Mouse (Mus musculus): ENCODE data around the gene Atf4. TPM values are rescaled to one million over a fixed set of nuclear protein-coding genes. Genes with fewer than 3 reads are reported as not detected.

The Atf4 gene
- polyA plus RNA-seq, 1 experiment from 2014 or later: 104 TPM

GRCm38 (mm10) chr15:80216480-80216820, 38.5 kb upstream of the Atf4 start:
- Histone ChIP-seq H3K4me2 (replicated peaks; ENCODE audit: low read depth) (no peak overlapping the region), H3K27ac (replicated peaks) (no peak overlapping the region), H3K4me3 (ENCODE audit: low read depth, low read length) (no peak overlapping the region), H3K9ac (ENCODE audit: low read length) (no peak overlapping the region), H3K9me3 (ENCODE audit: control insufficient read depth, low read length) (no peaks in the 10 kb centered on the region), H3K4me1 (replicated peaks; ENCODE audit: control insufficient read depth, insufficient read depth) (no peaks in the 10 kb centered on the region; the same call in 1 of the 2 replicates), H3K36me3 (ENCODE audit: control insufficient read depth, insufficient read depth, low read length) (no peaks in the 10 kb centered on the region; the same call in 1 of the 2 replicates), H3K27me3 (ENCODE audit: control insufficient read depth, insufficient read depth, low read length) (no peaks in the 10 kb centered on the region)
- no peak for DNase-seq (ENCODE audit: low spot score)
- TF ChIP-seq CTCF (IDR thresholded peaks at IDR 0.05; ENCODE audit: low read depth) (no peak), EP300 (optimal IDR thresholded peaks at IDR 0.05) (no peak)
- no peak for ATAC-seq (ENCODE audit: low FRiP score, low TSS enrichment)
- 59% methylated on average over 9 of the region's 9 CpGs for WGBS

GRCm38 (mm10) chr15:80217476-80217875, 37.5 kb upstream of the Atf4 start:
- TF ChIP-seq CTCF (IDR thresholded peaks at IDR 0.05; ENCODE audit: low read depth): no peak
- no peak for TF ChIP-seq EP300 (optimal IDR thresholded peaks at IDR 0.05)
- H3K36me3 ChIP-seq (ENCODE audit: control insufficient read depth, insufficient read depth, low read length): no peaks in the 10 kb centered on the region
- WGBS: 89% methylated on average over 10 of the region's 10 CpGs
- H3K9me3 ChIP-seq (ENCODE audit: control insufficient read depth, low read length): no peaks in the 10 kb centered on the region
- H3K4me2 ChIP-seq (replicated peaks; ENCODE audit: low read depth): no peak overlapping the region
- no peak for DNase-seq (ENCODE audit: low spot score)
- no peak overlapping the region for H3K27ac ChIP-seq (replicated peaks)
- no peak overlapping the region for H3K4me3 ChIP-seq (ENCODE audit: low read depth, low read length)
- no peak overlapping the region for H3K9ac ChIP-seq (ENCODE audit: low read length)
- no peaks in the 10 kb centered on the region; the same call in 1 of the 2 replicates for H3K4me1 ChIP-seq (replicated peaks; ENCODE audit: control insufficient read depth, insufficient read depth)
- no peak for ATAC-seq (ENCODE audit: low FRiP score, low TSS enrichment)
- H3K27me3 ChIP-seq (ENCODE audit: control insufficient read depth, insufficient read depth, low read length): no peaks in the 10 kb centered on the region

DNA sequence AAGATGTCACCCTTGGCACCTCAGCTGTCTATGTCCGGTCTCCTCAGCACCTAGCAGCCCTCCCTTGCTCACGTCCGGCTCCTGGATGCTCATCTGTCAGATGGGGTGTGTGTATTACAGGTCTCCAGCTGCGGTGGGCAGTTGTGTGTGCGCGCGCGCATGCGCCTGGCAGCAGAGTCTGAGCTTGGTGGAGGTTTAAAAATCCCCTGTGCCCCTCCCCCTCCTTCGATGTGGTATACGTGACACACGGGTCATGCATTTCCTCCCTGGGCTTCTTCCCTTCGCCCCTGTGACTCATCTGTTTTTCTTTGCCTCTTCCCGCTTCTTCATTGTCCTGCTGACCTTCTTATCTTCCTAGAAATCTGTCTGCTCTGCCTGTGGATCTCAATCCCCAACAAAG, 35.8 kb upstream of the Atf4 start:
- Histone ChIP-seq H3K9me3 (ENCODE audit: control insufficient read depth, low read length) (no peaks in the 10 kb centered on the region), H3K4me2 (replicated peaks; ENCODE audit: low read depth) (peak overlapping the region; percentile 20; the same call in 1 of the 2 replicates), H3K9ac (ENCODE audit: low read length) (no peak overlapping the region), H3K4me1 (replicated peaks; ENCODE audit: control insufficient read depth, insufficient read depth) (no peaks in the 10 kb centered on the region; the same call in 1 of the 2 replicates), H3K36me3 (ENCODE audit: control insufficient read depth, insufficient read depth, low read length) (no peaks in the 10 kb centered on the region), H3K27me3 (ENCODE audit: control insufficient read depth, insufficient read depth, low read length) (no peaks in the 10 kb centered on the region), H3K4me3 (ENCODE audit: low read depth, low read length) (no peak overlapping the region), H3K27ac (replicated peaks) (peak overlapping the region; percentile 61; the same call in 1 of the 2 replicates)
- DNase-seq (ENCODE audit: low spot score) (peak; percentile 42), ATAC-seq (ENCODE audit: low FRiP score, low TSS enrichment) (peak; percentile 53)
- WGBS: 21% methylated on average over 14 of the region's 14 CpGs
- TF ChIP-seq EP300 (optimal IDR thresholded peaks at IDR 0.05): no peak
- TF ChIP-seq CTCF (IDR thresholded peaks at IDR 0.05; ENCODE audit: low read depth): no peak

- no peak overlapping the region for H3K9ac ChIP-seq (ENCODE audit: low read length)
- WGBS: 53% methylated on average over 4 of the region's 4 CpGs
- H3K4me3 ChIP-seq (ENCODE audit: low read depth, low read length): no peak overlapping the region
- H3K27me3 ChIP-seq (ENCODE audit: control insufficient read depth, insufficient read depth, low read length): no peaks in the 10 kb centered on the region
- H3K4me2 ChIP-seq (replicated peaks; ENCODE audit: low read depth): peak overlapping the region; percentile 20; the same call in 1 of the 2 replicates
- DNase-seq (ENCODE audit: low spot score) (no peak), ATAC-seq (ENCODE audit: low FRiP score, low TSS enrichment) (peak; percentile 31; the same call in 1 of the 2 replicates)
- peak overlapping the region; percentile 61; the same call in 1 of the 2 replicates for H3K27ac ChIP-seq (replicated peaks)
- TF ChIP-seq CTCF (IDR thresholded peaks at IDR 0.05; ENCODE audit: low read depth) (no peak), EP300 (optimal IDR thresholded peaks at IDR 0.05) (no peak)
- H3K9me3 ChIP-seq (ENCODE audit: control insufficient read depth, low read length): no peaks in the 10 kb centered on the region
- no peaks in the 10 kb centered on the region for H3K36me3 ChIP-seq (ENCODE audit: control insufficient read depth, insufficient read depth, low read length)
- no peaks in the 10 kb centered on the region; the same call in 1 of the 2 replicates for H3K4me1 ChIP-seq (replicated peaks; ENCODE audit: control insufficient read depth, insufficient read depth)
Observed at GRCm38 (mm10) chr15:80219705-80220657, 35.0 kb upstream of the Atf4 start.

- ATAC-seq (ENCODE audit: low FRiP score, low TSS enrichment) (no peak), DNase-seq (ENCODE audit: low spot score) (no peak)
- H3K4me1 ChIP-seq (replicated peaks; ENCODE audit: control insufficient read depth, insufficient read depth): no peaks in the 10 kb centered on the region; the same call in 1 of the 2 replicates
- no peak overlapping the region for H3K4me3 ChIP-seq (ENCODE audit: low read depth, low read length)
- TF ChIP-seq CTCF (IDR thresholded peaks at IDR 0.05; ENCODE audit: low read depth): peak; percentile 42
- no peak for TF ChIP-seq EP300 (optimal IDR thresholded peaks at IDR 0.05)
- WGBS: 59% methylated on average over 8 of the region's 8 CpGs
- no peaks in the 10 kb centered on the region for H3K9me3 ChIP-seq (ENCODE audit: control insufficient read depth, low read length)
- H3K36me3 ChIP-seq (ENCODE audit: control insufficient read depth, insufficient read depth, low read length): no peaks in the 10 kb centered on the region
- H3K27ac ChIP-seq (replicated peaks): no peak overlapping the region
- no peak overlapping the region for H3K4me2 ChIP-seq (replicated peaks; ENCODE audit: low read depth)
- no peak overlapping the region for H3K9ac ChIP-seq (ENCODE audit: low read length)
- H3K27me3 ChIP-seq (ENCODE audit: control insufficient read depth, insufficient read depth, low read length): no peaks in the 10 kb centered on the region
Observed at GRCm38 (mm10) chr15:80221031-80221430, 34.0 kb upstream of the Atf4 start.

DNA sequence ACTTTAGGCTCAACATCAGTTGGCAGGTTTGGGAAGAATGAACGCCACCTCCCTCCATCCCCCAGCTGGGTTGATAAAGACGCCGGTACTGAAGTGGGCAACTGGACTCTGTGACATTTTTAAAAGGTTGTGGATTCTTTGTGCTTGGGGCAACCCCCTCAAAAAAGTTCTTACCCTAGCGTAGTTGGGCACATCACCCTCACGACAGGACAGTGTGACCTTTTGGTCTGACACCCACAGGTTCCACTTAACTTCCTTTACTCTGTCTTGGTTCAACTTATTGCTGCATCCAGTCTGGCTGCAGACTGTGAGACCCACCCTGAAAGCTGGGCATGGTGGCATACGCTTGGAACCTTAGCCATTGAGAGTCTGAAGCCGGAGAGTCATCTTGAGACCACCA, 31.2 kb upstream of the Atf4 start:
- H3K9ac ChIP-seq (ENCODE audit: low read length): no peak overlapping the region
- 89% methylated on average over 7 of the region's 7 CpGs for WGBS
- no peaks in the 10 kb centered on the region for H3K27me3 ChIP-seq (ENCODE audit: control insufficient read depth, insufficient read depth, low read length)
- no peak for TF ChIP-seq EP300 (optimal IDR thresholded peaks at IDR 0.05)
- no peak for TF ChIP-seq CTCF (IDR thresholded peaks at IDR 0.05; ENCODE audit: low read depth)
- no peaks in the 10 kb centered on the region; the same call in 1 of the 2 replicates for H3K4me1 ChIP-seq (replicated peaks; ENCODE audit: control insufficient read depth, insufficient read depth)
- no peak overlapping the region for H3K4me3 ChIP-seq (ENCODE audit: low read depth, low read length)
- no peak overlapping the region for H3K4me2 ChIP-seq (replicated peaks; ENCODE audit: low read depth)
- no peaks in the 10 kb centered on the region for H3K36me3 ChIP-seq (ENCODE audit: control insufficient read depth, insufficient read depth, low read length)
- ATAC-seq (ENCODE audit: low FRiP score, low TSS enrichment) (no peak), DNase-seq (ENCODE audit: low spot score) (no peak)
- H3K27ac ChIP-seq (replicated peaks): no peak overlapping the region
- no peaks in the 10 kb centered on the region for H3K9me3 ChIP-seq (ENCODE audit: control insufficient read depth, low read length)

All from stomach, postnatal 0 days (tissue).